Mouse (Mus musculus) cerebellum, adult 9-11 months (tissue): ENCODE measurements around the gene Cxcl15.

Experiments
- DNase-seq: peaks from one replicate; pipeline ENCODE4 v3.0.0; 2022

Gene Cxcl15

GRCm38 (mm10) chr5:90794195-90794625, at the start of gene Cxcl15:
Gene Cxcl15 (plus strand): TSS chr5:90794534.
- no peak for DNase-seq

GRCm38 (mm10) chr5:90753934-90754333, 40.4 kb upstream of the Cxcl15 start:
- DNase-seq = no peak

- no peak for DNase-seq
These were observed 36.2 kb upstream of the Cxcl15 start for GRCm38 (mm10) chr5:90758020-90758605.

GRCm38 (mm10) chr5:90759077-90760065, 35.0 kb upstream of the Cxcl15 start, which contains the start of gene Cxcl5:
Gene Cxcl5 (plus strand): TSS chr5:90759360.
- no peak for DNase-seq

GRCm38 (mm10) chr5:90760303-90760702, 34.0 kb upstream of the Cxcl15 start:
- DNase-seq = no peak

GRCm38 (mm10) chr5:90760844-90761243, 33.5 kb upstream of the Cxcl15 start:
- no peak for DNase-seq

- DNase-seq = no peak
These were observed 32.5 kb upstream of the Cxcl15 start for GRCm38 (mm10) chr5:90761834-90762233.

- DNase-seq = no peak
These were observed 30.2 kb upstream of the Cxcl15 start for GRCm38 (mm10) chr5:90763912-90764665.

- no peak for DNase-seq
These were observed 28.3 kb upstream of the Cxcl15 start for GRCm38 (mm10) chr5:90765821-90766606.

- DNase-seq = no peak
These were observed 26.1 kb upstream of the Cxcl15 start, which contains the start of gene Ppbp for GRCm38 (mm10) chr5:90768218-90768617. Gene Ppbp (plus strand): TSS chr5:90768518.

- no peak for DNase-seq
These were observed 23.0 kb upstream of the Cxcl15 start for GRCm38 (mm10) chr5:90771369-90771768.

GRCm38 (mm10) chr5:90771880-90772653, 22.3 kb upstream of the Cxcl15 start, which contains the start of gene Pf4:
Gene Pf4 (plus strand): TSS chr5:90772435.
- DNase-seq = no peak

GRCm38 (mm10) chr5:90775562-90775961, 18.8 kb upstream of the Cxcl15 start:
- no peak for DNase-seq

- DNase-seq = no peak
These were observed 16.7 kb upstream of the Cxcl15 start for GRCm38 (mm10) chr5:90777621-90778020.

GRCm38 (mm10) chr5:90778856-90779255, 15.5 kb upstream of the Cxcl15 start:
- DNase-seq = no peak

- DNase-seq = no peak
These were observed 10.6 kb upstream of the Cxcl15 start for GRCm38 (mm10) chr5:90783697-90784096.

- DNase-seq = no peak
These were observed 8.4 kb upstream of the Cxcl15 start, which contains the start of gene Cxcl3 for GRCm38 (mm10) chr5:90785659-90786588. Gene Cxcl3 (plus strand): TSS chr5:90786103.

GRCm38 (mm10) chr5:90788114-90788513, 6.2 kb upstream of the Cxcl15 start:
- DNase-seq = no peak

GRCm38 (mm10) chr5:90789306-90790073, 4.8 kb upstream of the Cxcl15 start:
- no peak for DNase-seq
